Mouse (Mus musculus) C2C12 (cell line): ENCODE data around the gene Agpat1. TPM values are rescaled to one million over a fixed set of nuclear protein-coding genes. Genes with fewer than 3 reads are reported as not detected.
A peak's percentile ranks its signal among the peaks of the same experiment; 100 is the strongest.

Experiments
- H3K27me3 ChIP-seq: one replicate; pipeline ENCODE4 v1.6.1; 2011; ENCODE audit not compliant: control insufficient read depth, insufficient read depth, insufficient read length
- H3K36me3 ChIP-seq: one replicate; pipeline ENCODE4 v1.6.1; 2011; ENCODE audit not compliant: control insufficient read depth, insufficient read depth
- H3K4me3 ChIP-seq: one replicate; pipeline ENCODE4 v1.5.1; 2011; ENCODE audit warnings: mild to moderate bottlenecking, control low read depth; ENCODE audit not compliant: poor library complexity, insufficient read depth, severe bottlenecking
- H3K79me2 ChIP-seq: one replicate; pipeline ENCODE4 v1.6.1; 2011; ENCODE audit not compliant: control insufficient read depth, insufficient read depth
- H3K79me3 ChIP-seq: one replicate; pipeline ENCODE4 v1.6.1; 2011; ENCODE audit warnings: low read depth, control low read depth
- H3ac ChIP-seq: one replicate; pipeline ENCODE3; 2011; ENCODE audit warnings: low read depth; ENCODE audit not compliant: control insufficient read depth, insufficient read length
- CEBPB ChIP-seq: IDR thresholded peaks from one replicate; pipeline ENCODE4 v1.6.1; 2011; ENCODE audit warnings: low read depth, mild to moderate bottlenecking, control low read depth, moderate library complexity
- CTCF ChIP-seq: IDR thresholded peaks from one replicate; pipeline ENCODE4 v1.5.1; 2011; ENCODE audit not compliant: control insufficient read depth, insufficient read depth, insufficient read length
- FOSL1 ChIP-seq: IDR thresholded peaks from one replicate; pipeline ENCODE4 v1.8.0; 2011; ENCODE audit warnings: mild to moderate bottlenecking, low read length; ENCODE audit not compliant: poor library complexity, insufficient read depth, severe bottlenecking
- MAX ChIP-seq: IDR thresholded peaks from one replicate; pipeline ENCODE4 v1.6.1; 2011; ENCODE audit warnings: mild to moderate bottlenecking, control low read depth
- MYOD1 ChIP-seq: IDR thresholded peaks from one replicate; pipeline ENCODE4 v1.6.1; 2011; ENCODE audit warnings: low read depth; ENCODE audit not compliant: control insufficient read depth, insufficient read length
- MYOG ChIP-seq: IDR thresholded peaks from one replicate; pipeline ENCODE4 v1.6.1; 2011; ENCODE audit not compliant: control insufficient read depth, insufficient read length; ENCODE audit errors: extremely low read depth
- USF1 ChIP-seq: IDR thresholded peaks from one replicate; pipeline ENCODE4 v1.6.1; 2011; ENCODE audit warnings: low read depth, mild to moderate bottlenecking, control low read depth, moderate library complexity
- long read RNA-seq, 2 experiments: library from polyadenylated mRNA; unstranded; transcript quantifications; one replicate each; pipeline ENCODE4 v2.0.0; 2019 to 2020
- polyA plus RNA-seq: library from polyadenylated mRNA; unstranded; fragments of >200 nt; fragmentation: generic; extraction: Trizol; gene quantifications from one replicate; pipeline ENCODE4 v1.2.1, GENCODE M21; 2012; ENCODE audit warnings: missing spikeins

Gene Agpat1
- 73.9 TPM for polyA plus RNA-seq
- long read RNA-seq, experiment 1, transcript Agpat1-201 (7 exons, 2,190 nt) = major isoform, 25 of 32 reads
- long read RNA-seq, experiment 1, partial matches to known transcripts = 2 of 32 reads
- long read RNA-seq, experiment 1, other reads (novel, unspliced or antisense) = 5 of 32 reads
- long read RNA-seq, experiment 2, transcript Agpat1-205 (7 exons, 1,105 nt) = minor isoform, 8 of 203 reads
- long read RNA-seq, experiment 2, transcript Agpat1-201 (7 exons, 2,190 nt) = major isoform, 180 of 203 reads
- long read RNA-seq, experiment 2, partial matches to known transcripts = 6 of 203 reads
- long read RNA-seq, experiment 2, other reads (novel, unspliced or antisense) = 9 of 203 reads

DNA sequence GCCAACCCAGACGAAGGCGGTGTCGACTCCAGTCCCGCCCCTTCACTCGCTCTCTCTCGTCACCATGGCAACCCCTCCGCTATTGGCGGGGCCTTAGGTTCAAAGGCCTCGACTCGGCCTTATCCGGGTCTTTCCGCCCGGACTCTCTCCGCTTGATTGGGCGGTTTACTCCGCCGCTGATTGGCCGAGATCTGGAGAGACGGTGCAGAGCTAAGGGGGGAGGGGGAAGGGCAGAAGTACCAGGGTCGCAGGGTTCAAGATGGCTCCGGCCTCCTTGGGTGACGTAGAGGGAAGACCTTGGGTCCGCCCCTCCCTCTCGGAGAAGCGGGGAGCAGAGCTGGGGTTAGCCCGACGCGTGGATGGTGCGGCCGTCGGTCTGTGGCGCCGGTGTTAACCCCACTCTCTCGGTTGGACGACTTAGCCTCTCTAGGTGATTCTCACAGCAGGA, at the start of gene Agpat1:
Gene Agpat1 (plus strand): TSS at position 202 of the 448 bp plus-strand sequence.
- Histone ChIP-seq H3ac (peak within 1 kb of the TSS; percentile 85), H3K27me3 (no peaks in the 10 kb centered on the region), H3K36me3 (peaks cover 4% of the 10 kb centered on the region), H3K4me3 (peak within 1 kb of the TSS; percentile 84), H3K79me3 (peaks cover 24% of the 10 kb centered on the region), H3K79me2 (peaks cover 45% of the 10 kb centered on the region)
- TF ChIP-seq MYOD1 (no peak), MAX (peak; percentile 11)

DNA sequence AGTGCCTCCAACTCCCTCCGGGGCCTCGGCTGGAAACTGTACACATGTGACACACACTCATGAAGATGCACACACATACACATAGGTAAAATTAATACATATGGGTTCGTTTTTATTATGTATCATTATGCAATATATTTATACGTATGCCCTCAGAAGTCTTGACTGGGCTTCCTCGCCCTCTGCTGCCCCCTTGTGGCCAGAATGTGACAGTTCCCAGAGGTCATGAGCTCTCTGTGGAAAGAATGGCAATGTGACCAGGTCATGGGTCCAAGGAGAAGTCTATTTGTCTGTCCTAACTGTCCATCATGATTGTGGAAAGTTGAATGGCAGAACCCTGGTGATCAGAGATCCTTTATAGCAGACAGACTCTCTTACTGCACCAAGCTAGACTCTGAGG, 48.6 kb upstream of the Agpat1 start:
- H3K36me3 ChIP-seq = no peaks in the 10 kb centered on the region
- H3ac ChIP-seq = no peak overlapping the region
- H3K79me3 ChIP-seq = no peaks in the 10 kb centered on the region
- no peak overlapping the region for H3K4me3 ChIP-seq
- H3K27me3 ChIP-seq = peaks cover 24% of the 10 kb centered on the region
- TF ChIP-seq MAX (no peak), CTCF (peak; percentile 64)
- H3K79me2 ChIP-seq = no peaks in the 10 kb centered on the region

DNA sequence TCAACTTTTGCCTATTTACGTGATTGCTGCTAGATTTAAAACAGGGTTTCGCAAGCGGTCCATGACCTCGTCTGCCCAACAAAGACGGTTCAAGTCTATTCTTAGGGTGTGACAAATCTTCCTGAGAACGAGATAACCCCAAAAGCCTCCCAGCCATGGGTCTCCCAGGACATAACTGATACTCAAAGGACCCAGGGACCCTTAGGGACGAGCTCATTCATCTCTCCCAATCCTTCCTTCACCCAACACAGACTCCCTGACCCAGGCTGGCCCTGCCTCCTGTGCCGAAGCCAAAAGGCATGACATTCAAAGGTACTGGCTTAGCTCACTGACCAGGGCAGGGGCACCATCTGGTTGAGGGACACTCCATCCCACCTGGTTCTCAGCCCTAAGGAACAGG, 47.7 kb upstream of the Agpat1 start:
- Histone ChIP-seq H3K27me3 (peaks cover 27% of the 10 kb centered on the region), H3K79me2 (no peaks in the 10 kb centered on the region), H3K36me3 (no peaks in the 10 kb centered on the region), H3K4me3 (no peak overlapping the region), H3K79me3 (no peaks in the 10 kb centered on the region), H3ac (no peak overlapping the region)
- TF ChIP-seq CTCF = no peak

DNA sequence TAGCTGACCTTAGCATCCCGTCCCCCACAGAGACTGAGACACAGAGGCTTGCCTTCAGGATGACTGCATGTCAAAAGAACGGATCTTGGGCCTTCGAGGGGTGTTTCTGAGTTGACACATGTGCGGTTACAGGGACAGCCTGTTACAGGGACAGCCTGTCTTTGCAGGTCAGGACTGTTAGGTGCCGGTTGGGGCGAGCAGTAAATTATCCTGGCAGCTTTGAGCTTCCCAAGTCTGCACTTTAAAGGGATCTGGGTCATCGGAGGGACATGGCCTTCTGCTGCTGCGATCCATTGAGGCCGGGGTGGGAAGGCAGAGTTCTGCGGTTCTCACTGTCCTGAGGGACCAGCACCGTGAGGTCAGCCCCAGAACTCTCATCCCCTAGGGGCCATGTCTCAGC, 46.7 kb upstream of the Agpat1 start:
- H3K79me3 ChIP-seq = no peaks in the 10 kb centered on the region
- TF ChIP-seq USF1 (no peak), MAX (no peak), FOSL1 (no peak), MYOD1 (no peak), CEBPB (no peak), MYOG (no peak), CTCF (no peak)
- peaks cover 27% of the 10 kb centered on the region for H3K27me3 ChIP-seq
- no peaks in the 10 kb centered on the region for H3K79me2 ChIP-seq
- H3ac ChIP-seq = no peak overlapping the region
- no peak overlapping the region for H3K4me3 ChIP-seq
- H3K36me3 ChIP-seq = no peaks in the 10 kb centered on the region

DNA sequence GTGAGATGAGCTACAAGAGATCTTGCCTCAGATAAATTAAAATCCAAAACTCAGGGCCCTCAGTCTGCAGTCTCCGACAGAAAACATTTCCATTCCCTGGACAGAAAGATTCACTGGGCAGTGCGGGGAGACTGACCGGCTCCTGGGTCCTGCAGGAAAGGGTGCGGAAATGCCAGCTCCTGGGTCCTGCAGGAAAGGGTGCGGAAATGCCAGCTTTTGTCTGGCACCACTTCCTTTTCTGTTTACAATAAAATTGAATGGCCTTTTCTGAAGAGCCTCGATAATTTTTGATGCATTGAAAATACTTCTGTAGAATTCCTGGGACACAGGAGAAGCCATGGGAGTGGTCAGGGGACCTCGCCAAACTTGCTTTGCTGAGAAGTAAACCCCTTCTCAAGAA, 44.9 kb upstream of the Agpat1 start:
- Histone ChIP-seq H3K79me3 (no peaks in the 10 kb centered on the region), H3K79me2 (no peaks in the 10 kb centered on the region), H3K36me3 (no peaks in the 10 kb centered on the region), H3K27me3 (peaks cover 34% of the 10 kb centered on the region), H3ac (no peak overlapping the region), H3K4me3 (no peak overlapping the region)
- TF ChIP-seq CEBPB (no peak), CTCF (no peak), MYOG (no peak), FOSL1 (no peak), USF1 (no peak), MAX (no peak), MYOD1 (no peak)

DNA sequence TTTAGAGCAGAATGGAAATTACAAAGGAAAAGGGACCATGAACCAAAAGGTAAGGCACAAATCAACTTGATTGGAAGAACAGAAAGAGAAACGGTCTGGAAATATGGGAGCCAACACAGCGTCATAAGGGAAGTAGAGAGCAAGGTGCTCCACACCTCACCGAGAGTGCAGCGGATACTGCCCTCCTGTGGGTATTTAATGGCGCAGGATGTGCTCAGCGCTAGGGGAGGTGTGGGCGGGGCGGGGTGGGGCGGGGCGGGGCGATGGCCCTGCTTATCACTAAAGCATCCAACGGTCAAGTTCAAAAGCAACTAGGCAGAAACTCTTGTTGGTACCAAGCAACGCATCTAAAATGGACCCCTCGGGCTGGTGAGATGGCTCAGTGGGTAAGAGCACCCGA, 44.2 kb upstream of the Agpat1 start:
- Histone ChIP-seq H3ac (no peak overlapping the region), H3K79me3 (no peaks in the 10 kb centered on the region), H3K4me3 (no peak overlapping the region), H3K79me2 (no peaks in the 10 kb centered on the region), H3K36me3 (no peaks in the 10 kb centered on the region), H3K27me3 (peaks cover 42% of the 10 kb centered on the region)
- TF ChIP-seq MYOD1 = no peak
- TF ChIP-seq USF1 = no peak
- TF ChIP-seq CEBPB = no peak
- TF ChIP-seq FOSL1 = no peak
